8 mouse cellular contexts compared by ENCODE assay signal in the genomic region with DNA sequence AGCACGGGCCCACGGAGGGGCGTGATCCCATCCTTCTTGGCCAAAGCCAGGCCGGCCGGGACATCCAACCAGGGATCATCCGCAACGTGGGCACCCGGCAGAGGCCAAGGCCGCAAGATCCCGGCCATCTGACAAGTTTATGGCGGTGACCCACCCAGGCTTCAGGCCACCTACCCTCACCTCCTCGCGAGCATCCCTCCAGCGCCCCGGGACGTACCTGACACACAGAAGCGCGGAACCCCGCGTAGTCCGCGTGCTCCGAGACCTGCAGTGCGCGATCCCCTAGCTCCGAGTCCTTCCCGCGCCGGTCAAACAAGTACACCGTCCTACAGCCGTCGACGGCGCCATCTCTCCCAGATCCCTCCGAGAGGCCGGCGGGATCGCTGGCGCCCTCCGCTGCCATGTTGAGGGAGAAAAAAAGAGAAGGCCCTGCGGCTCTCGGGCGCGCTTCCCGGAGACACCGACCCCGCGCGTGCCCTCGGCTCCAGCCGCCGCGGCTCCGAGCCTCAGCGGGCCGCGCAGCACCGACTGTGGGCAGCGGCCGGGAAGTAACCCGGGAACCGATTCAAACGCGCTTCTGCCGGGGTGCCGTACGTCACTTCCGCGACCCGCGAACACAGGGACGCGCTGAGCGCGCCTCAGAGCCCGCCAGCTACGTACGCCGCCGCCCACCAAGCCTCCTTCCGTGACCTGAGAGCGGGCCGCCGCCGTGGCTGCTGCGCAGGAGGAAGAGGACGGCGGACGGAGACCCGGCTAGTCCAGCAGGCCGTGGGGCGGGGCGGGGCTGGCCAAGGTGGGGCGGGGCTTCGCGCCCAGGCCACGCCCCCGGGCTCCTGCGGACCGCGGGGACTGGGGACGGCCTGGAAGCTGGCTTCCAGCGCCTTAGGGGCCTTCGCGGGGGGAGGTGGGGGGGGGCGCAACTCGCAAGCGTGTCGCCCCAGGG. TPM values are rescaled to one million over a fixed set of nuclear protein-coding genes. Genes with fewer than 3 reads are reported as not detected.
DNase-seq lines count a peak whose midpoint lies in the region; ATAC-seq and TF ChIP-seq lines count a peak whose summit lies in the region.

Smchd1 (minus strand) TSS at position 582 of the 943 bp plus-strand sequence.

- DNase-seq in MEL (ENCODE audit: low read depth, low spot score): peak; percentile 97
- DNase-seq in cerebellum, adult 18-20 months: peak; percentile 94
- peak; percentile 92 to 94 for DNase-seq in heart, postnatal 36 days
- DNase-seq in layer of hippocampus, adult 2 months (ENCODE audit: low spot score in 2 of 2): peak; percentile 85 to 91
- peak; percentile 92 for DNase-seq in lung, adult 2 months
- DNase-seq in testis, postnatal 10 days (ENCODE audit: low spot score): peak; percentile 90

- no peak for TF ChIP-seq RAD21 in MEL (IDR thresholded peaks at IDR 0.05; ENCODE audit: low read depth, low read length)

- peak within 1 kb of the TSS; percentile 91 for H3K9ac ChIP-seq in MEL (ENCODE audit: control insufficient read depth, low read depth, low read length, poor library complexity, severe bottlenecking)
- peak within 1 kb of the TSS; percentile 87 for H3K9ac ChIP-seq in forebrain, embryonic 16.5 days (replicated peaks; ENCODE audit: low read depth, low read length)
- H3K9ac ChIP-seq in neural tube, embryonic 15.5 days (replicated peaks): peak within 1 kb of the TSS; percentile 99

- peak within 1 kb of the TSS; percentile 88 for H3K4me2 ChIP-seq in forebrain, embryonic 16.5 days (ENCODE audit: low read length)
- H3K4me2 ChIP-seq in neural tube, embryonic 15.5 days: peak within 1 kb of the TSS; percentile 91

- peak; percentile 75 to 80 for TF ChIP-seq POLR2A in MEL (IDR thresholded peaks at IDR 0.05; ENCODE audit: control insufficient read depth in 1 of 2, insufficient read depth in 1 of 2, low read depth in 1 of 2, low read length in 2 of 2, poor library complexity in 1 of 2)
- TF ChIP-seq POLR2A in lung, adult 2 months (IDR thresholded peaks at IDR 0.05; ENCODE audit: borderline replicate concordance, extremely low read depth, low read depth, low read length): no peak; the same call in none of the 2 replicates

- no peaks in the 10 kb centered on the region for H3K9me3 ChIP-seq in MEL (replicated peaks; ENCODE audit: insufficient read depth, low read length)
- H3K9me3 ChIP-seq in forebrain, embryonic 16.5 days (ENCODE audit: control insufficient read depth, low read length): no peaks in the 10 kb centered on the region
- H3K9me3 ChIP-seq in neural tube, embryonic 15.5 days (replicated peaks): no peaks in the 10 kb centered on the region

- intact Hi-C loops in heart, postnatal 36 days (cut with DNase I): loop anchor here (2.0 kb wide), 1 partner anchor 52 kb away; the partner anchor contains the start of gene Ndc80

- no peak for TF ChIP-seq EP300 in MEL (IDR thresholded peaks at IDR 0.05; ENCODE audit: low read depth in 1 of 2, low read length in 2 of 2)

- peaks cover 9 to 20% of the 10 kb centered on the region in 2 experiments for H3K4me1 ChIP-seq in MEL (ENCODE audit: control insufficient read depth in 1 of 2, insufficient read depth in 2 of 2, low read length in 2 of 2)
- peaks cover 15% of the 10 kb centered on the region for H3K4me1 ChIP-seq in forebrain, embryonic 16.5 days (replicated peaks; ENCODE audit: control insufficient read depth, insufficient read depth, low read length)
- H3K4me1 ChIP-seq in lung, adult 2 months (ENCODE audit: control insufficient read depth, insufficient read depth, low read length): peaks cover 5% of the 10 kb centered on the region; the same call in 1 of the 2 replicates
- peaks cover 27% of the 10 kb centered on the region for H3K4me1 ChIP-seq in neural tube, embryonic 15.5 days

- no peak for TF ChIP-seq CTCF in MEL (IDR thresholded peaks at IDR 0.05 in 2 of 3, conservative IDR thresholded peaks at IDR 0.05 in 1 of 3; ENCODE audit: control insufficient read depth in 1 of 3, insufficient read depth in 1 of 3, low read depth in 2 of 3, low read length in 3 of 3, poor library complexity in 1 of 3, severe bottlenecking in 1 of 3)
- TF ChIP-seq CTCF in layer of hippocampus, adult 2 months (conservative IDR thresholded peaks at IDR 0.05): peak; percentile 1; the same call in 1 of the 2 replicates
- no peak for TF ChIP-seq CTCF in lung, adult 2 months (IDR thresholded peaks at IDR 0.05; ENCODE audit: insufficient read depth, low read length)

- peaks cover 0 to 21% of the 10 kb centered on the region in 2 experiments; a peak in 2 of 4 replicates for H3K36me3 ChIP-seq in MEL (ENCODE audit: control insufficient read depth in 1 of 2, insufficient read depth in 2 of 2, low read length in 2 of 2)
- no peaks in the 10 kb centered on the region for H3K36me3 ChIP-seq in forebrain, embryonic 16.5 days (ENCODE audit: control insufficient read depth, insufficient read depth)
- H3K36me3 ChIP-seq in neural tube, embryonic 15.5 days: no peaks in the 10 kb centered on the region

- H3K27me3 ChIP-seq in MEL (ENCODE audit: control insufficient read depth in 1 of 2, insufficient read depth in 2 of 2, low read length in 2 of 2): no peaks in the 10 kb centered on the region
- H3K27me3 ChIP-seq in forebrain, embryonic 16.5 days (replicated peaks; ENCODE audit: control insufficient read depth, insufficient read depth, low read length): no peaks in the 10 kb centered on the region
- H3K27me3 ChIP-seq in neural tube, embryonic 15.5 days (replicated peaks): no peaks in the 10 kb centered on the region

- WGBS in forebrain, embryonic 16.5 days: under 1% methylated on average over 94 of the region's 109 CpGs
- under 1% methylated on average over 107 of the region's 109 CpGs for WGBS in lung, adult 2 months
- WGBS in neural tube, embryonic 15.5 days: under 1% methylated on average over 100 of the region's 109 CpGs

- ATAC-seq in forebrain, embryonic 16.5 days: peak; percentile 95
- peak; percentile 94 for ATAC-seq in neural tube, embryonic 15.5 days (ENCODE audit: low FRiP score)

- peak within 1 kb of the TSS; percentile 81 for H3K27ac ChIP-seq in MEL (ENCODE audit: control insufficient read depth, low read depth, low read length)
- H3K27ac ChIP-seq in forebrain, embryonic 16.5 days (ENCODE audit: low read length): peak within 1 kb of the TSS; percentile 96
- H3K27ac ChIP-seq in layer of hippocampus, adult 2 months: peak within 1 kb of the TSS; percentile 99
- peak within 1 kb of the TSS; percentile 99 for H3K27ac ChIP-seq in neural tube, embryonic 15.5 days (replicated peaks)

- H3K79me2 ChIP-seq in MEL (ENCODE audit: control insufficient read depth, insufficient read depth, low read length, poor library complexity): peaks cover 46% of the 10 kb centered on the region

- peak within 1 kb of the TSS; percentile 68 to 88 for H3K4me3 ChIP-seq in MEL (ENCODE audit: control insufficient read depth in 1 of 2, insufficient read depth in 1 of 2, low read depth in 2 of 2, low read length in 2 of 2)
- peak within 1 kb of the TSS; percentile 97 for H3K4me3 ChIP-seq in forebrain, embryonic 16.5 days (replicated peaks; ENCODE audit: low read length)
- peak within 1 kb of the TSS; percentile 99 for H3K4me3 ChIP-seq in layer of hippocampus, adult 2 months
- peak within 1 kb of the TSS; percentile 89 for H3K4me3 ChIP-seq in lung, adult 2 months (replicated peaks; ENCODE audit: extremely low read depth, low read depth, low read length)
- H3K4me3 ChIP-seq in neural tube, embryonic 15.5 days (replicated peaks): peak within 1 kb of the TSS; percentile 86

TF ChIP-seq in MEL, 35 proteins besides CTCF, POLR2A, EP300 and RAD21 (continues in another document):
- TF ChIP-seq ZMIZ1 (IDR thresholded peaks at IDR 0.05; ENCODE audit: low read depth, low read length) (peak; percentile 41; the same call in 1 of the 2 replicates), NELFE (IDR thresholded peaks at IDR 0.05; ENCODE audit: low read depth, low read length) (peak; percentile 78), GABPA (IDR thresholded peaks at IDR 0.05; ENCODE audit: low read depth, low read length) (no peak), TBP (IDR thresholded peaks at IDR 0.05; ENCODE audit: low read depth, low read length) (0 out of 2 replicates have a peak, but pooled peaks have one; percentile 35), TCF12 (IDR thresholded peaks at IDR 0.05; ENCODE audit: low read depth, low read length) (peak; percentile 16; the same call in 1 of the 2 replicates), HCFC1 (IDR thresholded peaks at IDR 0.05; ENCODE audit: low read depth, low read length) (peak; percentile 84), ZNF384 (IDR thresholded peaks at IDR 0.05; ENCODE audit: low read depth, low read length) (no peak), E2F4 (IDR thresholded peaks at IDR 0.05; ENCODE audit: borderline replicate concordance, low read depth, low read length) (peak; percentile 79; the same call in 1 of the 2 replicates), ELF1 (IDR thresholded peaks at IDR 0.05; ENCODE audit: low read depth, low read length) (peak; percentile 82), BHLHE40 (IDR thresholded peaks at IDR 0.05; ENCODE audit: borderline replicate concordance, low read depth, low read length) (no peak), KAT2A (conservative IDR thresholded peaks at IDR 0.05; ENCODE audit: low read depth, low read length) (no peak; the same call in 1 of the 2 replicates), MXI1 (IDR thresholded peaks at IDR 0.05; ENCODE audit: low read depth, low read length) (peak; percentile 59; the same call in 1 of the 2 replicates), MAZ (IDR thresholded peaks at IDR 0.05; ENCODE audit: low read depth, low read length) (peak; percentile 47; the same call in 1 of the 2 replicates), MYC (IDR thresholded peaks at IDR 0.05; ENCODE audit: low read depth, low read length) (no peak), ETS1 (IDR thresholded peaks at IDR 0.05; ENCODE audit: low read depth, low read length) (peak; percentile 15; the same call in 1 of the 2 replicates), NRF1 (IDR thresholded peaks at IDR 0.05; ENCODE audit: insufficient read depth, low read depth, low read length, poor library complexity, severe bottlenecking) (peak; percentile 71), SIN3A (IDR thresholded peaks at IDR 0.05; ENCODE audit: low read length) (peak; percentile 67), MAFK (IDR thresholded peaks at IDR 0.05; ENCODE audit: borderline replicate concordance, low read depth, low read length) (no peak)

RNA-seq across cellular contexts. Expression of gene Smchd1, which starts in this region (rescaled TPM):
- total RNA-seq in MEL (2012; rRNA removed): 45.7 and 50.9 TPM in 2 replicates
- polyA plus RNA-seq in MEL (2012; ENCODE audit: insufficient read depth in 1 of 2, insufficient read length in 2 of 2, low read depth in 1 of 2, low replicate concordance in 2 of 2, missing spikeins in 1 of 2): 100 to 1,000 TPM in 1 of 2 experiments, 10 to 100 TPM in 1; 43.6 to 164 TPM
- 53.4 and 54.1 TPM in 2 replicates for polyA plus RNA-seq in forebrain, embryonic 16.5 days (2015; fragmentation: Nextera tagmentation; extraction: Ambion mirVana)
- total RNA-seq in heart, postnatal 36 days (2021): 10 to 100 TPM; 18.2 to 20.4 TPM
- 10 to 100 TPM; 34.6 to 40.0 TPM for total RNA-seq in layer of hippocampus, adult 2 months (2021)
- 6.9 and 8.3 TPM in 2 replicates for polyA plus RNA-seq in lung, adult 2 months (2012; rRNA removed)
- polyA plus RNA-seq in neural tube, embryonic 15.5 days (2015; fragmentation: Nextera tagmentation; extraction: Ambion mirVana): 42.4 and 45.8 TPM in 2 replicates

Comparison
In these comparisons a context has a peak if more than half of its experiments do, and no peak if none do; other contexts are left out.
1. Peak in every context shown above with its lines: DNase-seq, ATAC-seq, H3K4me3 ChIP-seq and H3K27ac ChIP-seq.